ENCODE assay signal across 8 mouse cellular contexts in genomic region chr11:117966506-117967100, GRCm38 (mm10). TPM values are rescaled to one million over a fixed set of nuclear protein-coding genes. Genes with fewer than 3 reads are reported as not detected.
DNase-seq lines count a peak whose midpoint lies in the region; ATAC-seq and TF ChIP-seq lines count a peak whose summit lies in the region.

No protein-coding gene starts in this region.

- H3K27me3 ChIP-seq in erythroblast, embryonic 14.5 days (ENCODE audit: control insufficient read depth), result peaks cover 92% of the 10 kb centered on the region
- no peaks in the 10 kb centered on the region for H3K27me3 ChIP-seq in limb, embryonic 14.5 days (ENCODE audit: control insufficient read depth, insufficient read depth, low read length)

- TF ChIP-seq POLR2A in embryonic fibroblast, embryonic 13.5 days (IDR thresholded peaks at IDR 0.05; ENCODE audit: low read depth, low read length), result peak; percentile 14; the same call in 1 of the 2 replicates
- TF ChIP-seq POLR2A in limb, embryonic 14.5 days (IDR thresholded peaks at IDR 0.05; ENCODE audit: borderline replicate concordance, extremely low read depth, insufficient read depth, insufficient read length), result no peak

- WGBS in limb, embryonic 14.5 days, result 47% methylated on average over 7 of the region's 7 CpGs

- peak; percentile 60 for DNase-seq in 3134 (ENCODE audit: extremely low read depth, insufficient read length, low spot score)
- DNase-seq in limb, embryonic 14.5 days (ENCODE audit: low spot score), result no peak
- no peak for DNase-seq in left cerebral cortex, adult 11 months (ENCODE audit: low spot score)
- DNase-seq in kidney, postnatal 25 days, result no peak

- no peak for ATAC-seq in erythroblast, adult 5-6 weeks (replicated peaks; ENCODE audit: low FRiP score, poor library complexity, severe bottlenecking)
- ATAC-seq in limb, embryonic 14.5 days (ENCODE audit: low FRiP score, low read depth), result no peak
- ATAC-seq in megakaryocyte-erythroid progenitor cell, adult 5-6 weeks (replicated peaks; ENCODE audit: low FRiP score, low TSS enrichment, poor library complexity, severe bottlenecking), result no peak

- H3K4me1 ChIP-seq in erythroblast, embryonic 14.5 days (ENCODE audit: control insufficient read depth), result peaks cover 79% of the 10 kb centered on the region
- peaks cover 28% of the 10 kb centered on the region for H3K4me1 ChIP-seq in embryonic fibroblast, embryonic 13.5 days (ENCODE audit: control insufficient read depth, insufficient read depth, low read length)
- H3K4me1 ChIP-seq in limb, embryonic 14.5 days (ENCODE audit: control insufficient read depth, insufficient read depth, low read length), result peaks cover 61% of the 10 kb centered on the region

- peak overlapping the region; percentile 76 for H3K4me3 ChIP-seq in erythroblast, embryonic 14.5 days (replicated peaks)
- peak overlapping the region; percentile 79 for H3K4me3 ChIP-seq in embryonic fibroblast, embryonic 13.5 days (ENCODE audit: insufficient read depth, low read length)
- peak overlapping the region; percentile 75 for H3K4me3 ChIP-seq in limb, embryonic 14.5 days (replicated peaks; ENCODE audit: low read length)

- H3K27ac ChIP-seq in embryonic fibroblast, embryonic 13.5 days (ENCODE audit: insufficient read depth, low read length), result no peak overlapping the region
- no peak overlapping the region for H3K27ac ChIP-seq in limb, embryonic 14.5 days (replicated peaks; ENCODE audit: low read depth, low read length)

- no peak for TF ChIP-seq CTCF in embryonic fibroblast, embryonic 13.5 days (IDR thresholded peaks at IDR 0.05; ENCODE audit: borderline replicate concordance, insufficient read depth, low read length)

- H3K36me3 ChIP-seq in erythroblast, embryonic 14.5 days (ENCODE audit: control insufficient read depth), result peaks cover 27% of the 10 kb centered on the region
- peaks cover 18% of the 10 kb centered on the region for H3K36me3 ChIP-seq in limb, embryonic 14.5 days (ENCODE audit: control insufficient read depth, insufficient read depth, low read length)

- peak overlapping the region; percentile 97 for H3K4me2 ChIP-seq in limb, embryonic 14.5 days (replicated peaks; ENCODE audit: low read depth, low read length, severe bottlenecking)

- peaks cover 16% of the 10 kb centered on the region for H3K9me3 ChIP-seq in erythroblast, embryonic 14.5 days (ENCODE audit: control insufficient read depth, low read length)
- H3K9me3 ChIP-seq in limb, embryonic 14.5 days (ENCODE audit: control insufficient read depth, low read length), result no peaks in the 10 kb centered on the region

- H3K9ac ChIP-seq in limb, embryonic 14.5 days (ENCODE audit: low read depth, low read length, severe bottlenecking), result no peak overlapping the region

RNA-seq across cellular contexts. Expression of gene Socs3, which starts 3.2 kb away (rescaled TPM):
- polyA plus RNA-seq in erythroblast, embryonic 14.5 days (2012), result 1.9 and 2.0 TPM in 2 replicates
- 0.19 and 0.42 TPM in 2 replicates for total RNA-seq in erythroblast, adult 5-6 weeks (2015; ENCODE audit: low replicate concordance)
- 1.3 and 1.5 TPM in 2 replicates for total RNA-seq in erythroblast, adult 5-6 weeks (2017; ENCODE audit: low replicate concordance)
- polyA plus RNA-seq in embryonic fibroblast, embryonic 13.5 days (2011; ENCODE audit: insufficient read length, low read depth, missing spikeins), result 15.2 and 31.9 TPM in 2 replicates
- 18.4 and 21.3 TPM in 2 replicates for polyA plus RNA-seq in limb, embryonic 14.5 days (2012; rRNA removed)
- polyA plus RNA-seq in limb, embryonic 14.5 days (2014; fragmentation: Nextera tagmentation; extraction: Ambion mirVana), result 6.4 and 8.6 TPM in 2 replicates
- total RNA-seq in megakaryocyte-erythroid progenitor cell, adult 5-6 weeks (2014; fragmentation: Nextera tagmentation), result not detected in 2 replicates
- total RNA-seq in megakaryocyte-erythroid progenitor cell, adult 5-6 weeks (2017), result 2.0 and 3.5 TPM in 2 replicates

RNA-seq across cellular contexts. Expression of gene Pgs1, which starts 19.5 kb away (rescaled TPM):
- 2.6 and 2.8 TPM in 2 replicates for polyA plus RNA-seq in erythroblast, embryonic 14.5 days (2012)
- total RNA-seq in erythroblast, adult 5-6 weeks (2015; ENCODE audit: low replicate concordance), result 9.2 and 14.6 TPM in 2 replicates
- total RNA-seq in erythroblast, adult 5-6 weeks (2017; ENCODE audit: low replicate concordance), result 20.8 and 32.9 TPM in 2 replicates
- 29.5 and 33.4 TPM in 2 replicates for polyA plus RNA-seq in embryonic fibroblast, embryonic 13.5 days (2011; ENCODE audit: insufficient read length, low read depth, missing spikeins)
- 36.2 and 41.7 TPM in 2 replicates for polyA plus RNA-seq in limb, embryonic 14.5 days (2012; rRNA removed)
- 30.5 and 35.9 TPM in 2 replicates for polyA plus RNA-seq in limb, embryonic 14.5 days (2014; fragmentation: Nextera tagmentation; extraction: Ambion mirVana)
- total RNA-seq in megakaryocyte-erythroid progenitor cell, adult 5-6 weeks (2014; fragmentation: Nextera tagmentation), result 20.5 and 27.5 TPM in 2 replicates
- 5.6 and 6.4 TPM in 2 replicates for total RNA-seq in megakaryocyte-erythroid progenitor cell, adult 5-6 weeks (2017)
